Mouse (Mus musculus) cerebellum, postnatal 36 days (tissue): ENCODE data around the gene Zc4h2.

Experiments used
- DNase-seq, 2 experiments: peaks; one replicate each; pipeline ENCODE4 v3.0.0; 2021 to 2022; ENCODE audit warnings: mixed read lengths in 2 of 2

Zc4h2 gene

GRCm38 (mm10) chrX:95657804-95658599, at the start of gene Zc4h2:
Gene Zc4h2 (minus strand): TSS chrX:95658509.
- DNase-seq, result peak; percentile 69

- DNase-seq, result peak; percentile 6 to 15
These were observed 28.8 kb upstream of the Zc4h2 start for GRCm38 (mm10) chrX:95687119-95687518.

- DNase-seq, result no peak
These were observed 23.9 kb upstream of the Zc4h2 start for GRCm38 (mm10) chrX:95682206-95682605.

- DNase-seq, result peak in 1 of 2 experiments; percentile 12
These were observed 333 bp upstream of the Zc4h2 start for GRCm38 (mm10) chrX:95658600-95659084.

- DNase-seq, result no peak
These were observed 57.7 kb downstream of the Zc4h2 start for GRCm38 (mm10) chrX:95600609-95601008.
